Mouse (Mus musculus) limb, embryonic 11.5 days (tissue): ENCODE results near the gene Gm10322. TPM values are rescaled to one million over a fixed set of nuclear protein-coding genes. Genes with fewer than 3 reads are reported as not detected.
A peak's percentile ranks its signal among the peaks of the same experiment; 100 is the strongest.

Experiments used
- ATAC-seq: fragments of 200-750 bp; cut with Nextera tagmentation; 2 replicates; pipeline ENCODE4 v1.8.0; 2017; ENCODE audit warnings: low read depth; ENCODE audit not compliant: insufficient number of reproducible peaks, low FRiP score, low TSS enrichment
- DNase-seq: peaks from one replicate; pipeline ENCODE4 v3.0.0-alpha.2; 2015; ENCODE audit warnings: low spot score
- H3K27ac ChIP-seq: fragments of 300-500 bp; sonication (generic); replicated peaks from 2 replicates; pipeline ENCODE4 v1.5.1; 2014; ENCODE audit warnings: low read depth, mild to moderate bottlenecking, low read length
- H3K27me3 ChIP-seq: fragments of 300-500 bp; sonication (generic); 2 replicates; pipeline ENCODE4 v1.6.1; 2014; ENCODE audit warnings: mild to moderate bottlenecking, low read length, mixed read lengths; ENCODE audit not compliant: control insufficient read depth, insufficient read depth
- H3K36me3 ChIP-seq: fragments of 300-500 bp; sonication (generic); 2 replicates; pipeline ENCODE4 v1.6.1; 2014; ENCODE audit warnings: mild to moderate bottlenecking, low read length, moderate library complexity, mixed read lengths; ENCODE audit not compliant: control insufficient read depth, insufficient read depth
- H3K4me1 ChIP-seq: fragments of 300-500 bp; sonication (generic); 2 replicates; pipeline ENCODE4 v1.6.1; 2014; ENCODE audit warnings: low read length, mixed read lengths; ENCODE audit not compliant: control insufficient read depth, insufficient read depth
- H3K4me2 ChIP-seq: fragments of 300-500 bp; sonication (generic); 2 replicates; pipeline ENCODE4 v1.6.1; 2014; ENCODE audit warnings: low read depth, mild to moderate bottlenecking, moderate library complexity; ENCODE audit not compliant: severe bottlenecking
- H3K4me3 ChIP-seq: fragments of 300-500 bp; sonication (generic); 2 replicates; pipeline ENCODE4 v1.5.1; 2014; ENCODE audit warnings: low read depth, low read length
- H3K9ac ChIP-seq: fragments of 300-500 bp; sonication (generic); 2 replicates; pipeline ENCODE4 v1.6.1; 2014; ENCODE audit warnings: mild to moderate bottlenecking, low read length
- H3K9me3 ChIP-seq: fragments of 300-500 bp; sonication (generic); 2 replicates; pipeline ENCODE4 v1.6.1; 2016; ENCODE audit warnings: low read length; ENCODE audit not compliant: control insufficient read depth
- WGBS: fragments of 180-500 bp; shearing (Covaris S2); extraction: QIAGEN DNeasy Blood & Tissue Kit; methylation state at CpG from one replicate; pipeline ENCODE4 v1.1.7; 2014; 5-methylcytosine and 5-hydroxymethylcytosine counted together
- polyA plus RNA-seq: library from polyadenylated mRNA; unstranded; fragments of >200 nt; fragmentation: Nextera tagmentation; extraction: Ambion mirVana; gene quantifications from 2 replicates; pipeline ENCODE4 v1.2.1, GENCODE M21; 2014

Gene Gm10322
- polyA plus RNA-seq, 1 experiment from 2014 or later: not detected

GRCm38 (mm10) chr10:59604879-59605464, 10.9 kb upstream of the Gm10322 start:
- no peak overlapping the region for H3K4me3 ChIP-seq
- H3K36me3 ChIP-seq: no peaks in the 10 kb centered on the region
- WGBS: 87% methylated on average over 11 of the region's 11 CpGs
- ATAC-seq (no peak), DNase-seq (no peak)
- H3K27ac ChIP-seq: no peak overlapping the region
- H3K4me2 ChIP-seq: no peak overlapping the region
- H3K9ac ChIP-seq: no peak overlapping the region
- no peaks in the 10 kb centered on the region for H3K4me1 ChIP-seq
- no peaks in the 10 kb centered on the region for H3K27me3 ChIP-seq
- no peaks in the 10 kb centered on the region for H3K9me3 ChIP-seq

- H3K4me2 ChIP-seq: no peak overlapping the region
- 0 out of 2 replicates have a peak, but pooled peaks cover 2% of the 10 kb centered on the region for H3K4me1 ChIP-seq
- no peak for DNase-seq
- ATAC-seq: no peak
- no peaks in the 10 kb centered on the region for H3K36me3 ChIP-seq
- 77% methylated on average over 5 of the region's 5 CpGs for WGBS
- H3K27ac ChIP-seq: no peak overlapping the region
- no peak overlapping the region for H3K9ac ChIP-seq
- H3K27me3 ChIP-seq: no peaks in the 10 kb centered on the region
- no peak overlapping the region for H3K4me3 ChIP-seq
- no peaks in the 10 kb centered on the region for H3K9me3 ChIP-seq
Measured at GRCm38 (mm10) chr10:59613276-59613675, 2.6 kb upstream of the Gm10322 start.

- 83% methylated on average over 5 of the region's 5 CpGs for WGBS
- H3K27me3 ChIP-seq: no peaks in the 10 kb centered on the region
- no peak overlapping the region for H3K4me2 ChIP-seq
- no peak overlapping the region for H3K9ac ChIP-seq
- H3K27ac ChIP-seq: no peak overlapping the region
- H3K9me3 ChIP-seq: no peaks in the 10 kb centered on the region
- H3K4me3 ChIP-seq: no peak overlapping the region
- DNase-seq: no peak
- no peaks in the 10 kb centered on the region for H3K36me3 ChIP-seq
- no peak for ATAC-seq
- H3K4me1 ChIP-seq: 0 out of 2 replicates have a peak, but pooled peaks cover 2% of the 10 kb centered on the region
Measured at GRCm38 (mm10) chr10:59614141-59614540, 1.7 kb upstream of the Gm10322 start.

- Histone ChIP-seq H3K27ac (no peak overlapping the region), H3K4me3 (peak overlapping the region; percentile 81), H3K36me3 (no peaks in the 10 kb centered on the region), H3K9me3 (no peaks in the 10 kb centered on the region), H3K27me3 (no peaks in the 10 kb centered on the region), H3K4me2 (peak overlapping the region; percentile 85), H3K9ac (peak overlapping the region; percentile 95), H3K4me1 (0 out of 2 replicates have a peak, but pooled peaks cover 2% of the 10 kb centered on the region)
- WGBS: 40% methylated on average over 5 of the region's 5 CpGs
- ATAC-seq (no peak), DNase-seq (no peak)
Measured at GRCm38 (mm10) chr10:59615411-59615810, 452 bp upstream of the Gm10322 start.

GRCm38 (mm10) chr10:59616522-59616921, 659 bp downstream of the Gm10322 start, which contains the start of gene Mcu:
Gene Mcu, minus strand, starts transcription at chr10:59616692.
- no peaks in the 10 kb centered on the region for H3K36me3 ChIP-seq
- H3K4me2 ChIP-seq: peak within 1 kb of the TSS; percentile 85
- peak within 1 kb of the TSS; percentile 59 for H3K27ac ChIP-seq
- peak within 1 kb of the TSS; percentile 95 for H3K9ac ChIP-seq
- peak within 1 kb of the TSS; percentile 81 for H3K4me3 ChIP-seq
- peak; percentile 98 for ATAC-seq
- no peaks in the 10 kb centered on the region for H3K9me3 ChIP-seq
- DNase-seq: peak; percentile 97
- WGBS: under 1% methylated on average over 34 of the region's 36 CpGs
- H3K27me3 ChIP-seq: no peaks in the 10 kb centered on the region
- H3K4me1 ChIP-seq: 0 out of 2 replicates have a peak, but pooled peaks cover 2% of the 10 kb centered on the region

GRCm38 (mm10) chr10:59617776-59618175, 1.9 kb downstream of the Gm10322 start:
- H3K4me2 ChIP-seq: no peak overlapping the region
- no peak overlapping the region for H3K4me3 ChIP-seq
- no peak overlapping the region for H3K27ac ChIP-seq
- 89% methylated on average over 7 of the region's 7 CpGs for WGBS
- H3K4me1 ChIP-seq: 0 out of 2 replicates have a peak, but pooled peaks cover 5% of the 10 kb centered on the region
- H3K9me3 ChIP-seq: no peaks in the 10 kb centered on the region
- H3K27me3 ChIP-seq: no peaks in the 10 kb centered on the region
- ATAC-seq (no peak), DNase-seq (no peak)
- no peak overlapping the region for H3K9ac ChIP-seq
- H3K36me3 ChIP-seq: no peaks in the 10 kb centered on the region

GRCm38 (mm10) chr10:59621355-59621754, 5.5 kb downstream of the Gm10322 start:
- Histone ChIP-seq H3K4me1 (0 out of 2 replicates have a peak, but pooled peaks cover 4% of the 10 kb centered on the region), H3K4me3 (no peak overlapping the region), H3K27ac (no peak overlapping the region), H3K9ac (no peak overlapping the region), H3K9me3 (no peaks in the 10 kb centered on the region), H3K27me3 (no peaks in the 10 kb centered on the region), H3K36me3 (no peaks in the 10 kb centered on the region), H3K4me2 (no peak overlapping the region)
- 84% methylated on average over 10 of the region's 10 CpGs for WGBS
- ATAC-seq (no peak), DNase-seq (no peak)

GRCm38 (mm10) chr10:59623496-59623895, 7.6 kb downstream of the Gm10322 start:
- no peak overlapping the region for H3K27ac ChIP-seq
- DNase-seq (no peak), ATAC-seq (no peak)
- H3K4me2 ChIP-seq: no peak overlapping the region
- H3K27me3 ChIP-seq: no peaks in the 10 kb centered on the region
- H3K9me3 ChIP-seq: no peaks in the 10 kb centered on the region
- H3K36me3 ChIP-seq: no peaks in the 10 kb centered on the region
- no peak overlapping the region for H3K4me3 ChIP-seq
- 0 out of 2 replicates have a peak, but pooled peaks cover 4% of the 10 kb centered on the region for H3K4me1 ChIP-seq
- H3K9ac ChIP-seq: no peak overlapping the region
- WGBS: 59% methylated on average over 5 of the region's 5 CpGs
